Mouse (Mus musculus) heart, embryonic 13.5 days (tissue): Measurements from ENCODE around the gene Nos2. TPM values are rescaled to one million over a fixed set of nuclear protein-coding genes. Genes with fewer than 3 reads are reported as not detected.

ENCODE experiments used
- ATAC-seq: fragments of 200-750 bp; cut with Nextera tagmentation; 2 replicates; pipeline ENCODE4 v1.8.0; 2017; ENCODE audit warnings: moderate TSS enrichment; ENCODE audit not compliant: insufficient number of reproducible peaks, low FRiP score, low TSS enrichment; ENCODE audit errors: extremely low read depth
- H3K27ac ChIP-seq: fragments of 300-500 bp; sonication (generic); replicated peaks from 2 replicates; pipeline ENCODE4 v1.5.1; 2015; ENCODE audit warnings: moderate library complexity, mild to moderate bottlenecking, inconsistent platforms
- H3K27me3 ChIP-seq: fragments of 300-500 bp; sonication (generic); replicated peaks from 2 replicates; pipeline ENCODE4 v1.6.1; 2015; ENCODE audit warnings: mild to moderate bottlenecking, inconsistent platforms
- H3K36me3 ChIP-seq: fragments of 300-500 bp; sonication (generic); 2 replicates; pipeline ENCODE4 v1.6.1; 2015; ENCODE audit warnings: mild to moderate bottlenecking, inconsistent platforms
- H3K4me1 ChIP-seq: fragments of 300-500 bp; sonication (generic); 2 replicates; pipeline ENCODE4 v1.6.1; 2015; ENCODE audit warnings: inconsistent platforms
- H3K4me2 ChIP-seq: fragments of 300-500 bp; sonication (generic); 2 replicates; pipeline ENCODE4 v1.6.1; 2015; ENCODE audit warnings: inconsistent platforms, mild to moderate bottlenecking, moderate library complexity
- H3K4me3 ChIP-seq: fragments of 300-500 bp; sonication (generic); 2 replicates; pipeline ENCODE4 v1.5.1; 2015; ENCODE audit warnings: moderate library complexity, mild to moderate bottlenecking, inconsistent platforms
- H3K9ac ChIP-seq: fragments of 300-500 bp; sonication (generic); 2 replicates; pipeline ENCODE4 v1.6.1; 2015; ENCODE audit warnings: inconsistent platforms, mild to moderate bottlenecking, moderate library complexity
- H3K9me3 ChIP-seq: fragments of 300-500 bp; sonication (generic); 2 replicates; pipeline ENCODE4 v1.6.1; 2016; ENCODE audit warnings: inconsistent platforms
- WGBS: fragments of 180-500 bp; shearing (Covaris S2); methylation state at CpG from one replicate; pipeline ENCODE4 v1.1.7; 2015; ENCODE audit warnings: mixed read lengths; 5-methylcytosine and 5-hydroxymethylcytosine counted together
- polyA plus RNA-seq: library from polyadenylated mRNA; unstranded; fragments of >200 nt; fragmentation: Nextera tagmentation; extraction: Ambion mirVana; gene quantifications from 2 replicates; pipeline ENCODE4 v1.2.1, GENCODE M21; 2015

Nos2 gene
- polyA plus RNA-seq, 1 experiment from 2014 or later, result 0.84 TPM

DNA sequence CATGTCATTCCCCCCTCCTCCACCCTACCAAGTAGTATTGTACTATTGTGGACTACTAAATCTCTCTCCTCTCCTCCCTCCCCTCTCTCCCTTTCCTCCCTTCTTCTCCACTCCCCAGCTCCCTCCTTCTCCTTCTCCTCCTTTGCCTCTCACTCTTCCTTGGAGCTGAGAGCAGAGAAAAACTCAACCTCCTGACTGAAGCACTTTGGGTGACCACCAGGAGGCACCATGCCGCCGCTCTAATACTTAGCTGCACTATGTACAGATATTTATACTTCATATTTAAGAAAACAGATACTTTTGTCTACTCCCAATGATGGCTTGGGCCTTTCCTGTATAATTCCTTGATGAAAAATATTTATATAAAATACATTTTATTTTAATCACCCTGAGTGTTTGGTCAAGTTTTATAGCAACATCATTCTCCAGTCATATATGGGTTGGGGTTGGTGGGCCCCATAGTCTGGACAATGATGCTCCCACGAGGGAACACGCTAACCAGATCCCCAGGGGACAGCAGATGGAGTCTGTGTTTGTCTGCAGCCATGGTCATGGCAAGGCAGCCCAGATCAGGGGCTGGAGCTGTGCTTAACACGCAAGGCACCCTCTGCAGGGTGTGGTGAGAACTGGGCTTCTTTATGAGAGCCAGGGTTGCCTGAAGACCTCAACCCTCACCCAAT, 39.4 kb downstream of the Nos2 start:
- WGBS, result 63% methylated on average over 5 of the region's 5 CpGs
- Histone ChIP-seq H3K27me3 (peaks cover 18% of the 10 kb centered on the region), H3K4me2 (no peak overlapping the region), H3K4me1 (peaks cover 5% of the 10 kb centered on the region), H3K9ac (no peak overlapping the region), H3K27ac (no peak overlapping the region), H3K4me3 (no peak overlapping the region), H3K9me3 (no peaks in the 10 kb centered on the region), H3K36me3 (no peaks in the 10 kb centered on the region)
- no peak for ATAC-seq

DNA sequence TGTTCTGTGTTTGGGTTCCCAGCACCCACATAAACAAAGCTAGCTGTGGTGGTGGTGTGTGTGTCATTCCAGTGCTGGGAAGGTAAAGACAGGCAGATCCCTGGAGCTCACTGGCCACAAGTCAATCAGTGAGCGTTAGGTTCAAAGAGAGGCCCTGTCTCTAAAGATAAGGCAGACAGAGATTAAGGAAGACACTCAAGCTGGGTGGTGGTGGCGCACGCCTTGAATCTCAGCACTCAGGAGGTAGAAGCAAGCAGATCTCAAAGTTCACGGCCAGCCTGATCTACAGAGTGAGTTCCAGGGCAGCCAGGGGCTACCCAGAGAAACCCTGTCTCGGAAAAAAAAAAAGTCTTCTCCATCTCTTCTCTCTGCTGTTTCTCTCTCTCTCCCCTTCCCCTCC, 40.6 kb downstream of the Nos2 start:
- peaks cover 5% of the 10 kb centered on the region for H3K4me1 ChIP-seq
- H3K9me3 ChIP-seq, result no peaks in the 10 kb centered on the region
- H3K4me3 ChIP-seq, result no peak overlapping the region
- no peak overlapping the region for H3K4me2 ChIP-seq
- no peaks in the 10 kb centered on the region for H3K36me3 ChIP-seq
- no peak overlapping the region for H3K9ac ChIP-seq
- ATAC-seq, result no peak
- 40% methylated on average over 5 of the region's 5 CpGs for WGBS
- H3K27me3 ChIP-seq, result peaks cover 15% of the 10 kb centered on the region
- H3K27ac ChIP-seq, result no peak overlapping the region

DNA sequence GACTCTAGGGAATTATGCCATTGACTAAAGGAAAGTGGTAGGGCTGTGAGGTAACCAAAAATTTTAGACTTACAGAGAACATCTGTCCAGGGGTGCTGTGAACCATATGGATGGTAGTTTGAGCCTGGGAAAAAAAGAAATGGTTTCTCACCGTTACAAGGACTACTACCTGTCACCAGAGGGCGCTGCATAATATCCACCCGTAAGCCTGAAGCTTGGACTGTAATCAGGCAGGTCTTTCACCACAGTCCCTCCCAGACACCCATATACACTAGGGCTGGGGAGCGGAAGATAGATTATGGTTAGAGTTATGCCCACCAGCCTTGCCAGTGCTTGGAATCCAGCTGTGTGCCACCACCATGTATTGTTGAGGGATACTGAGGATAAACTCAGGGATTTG, 46.8 kb downstream of the Nos2 start:
- 12% methylated on average over 4 of the region's 4 CpGs for WGBS
- Histone ChIP-seq H3K27ac (no peak overlapping the region), H3K36me3 (no peaks in the 10 kb centered on the region), H3K9me3 (no peaks in the 10 kb centered on the region), H3K9ac (no peak overlapping the region), H3K4me1 (peaks cover 5% of the 10 kb centered on the region), H3K27me3 (peaks cover 6% of the 10 kb centered on the region; the same call in 1 of the 2 replicates), H3K4me2 (no peak overlapping the region), H3K4me3 (no peak overlapping the region)
- no peak for ATAC-seq

DNA sequence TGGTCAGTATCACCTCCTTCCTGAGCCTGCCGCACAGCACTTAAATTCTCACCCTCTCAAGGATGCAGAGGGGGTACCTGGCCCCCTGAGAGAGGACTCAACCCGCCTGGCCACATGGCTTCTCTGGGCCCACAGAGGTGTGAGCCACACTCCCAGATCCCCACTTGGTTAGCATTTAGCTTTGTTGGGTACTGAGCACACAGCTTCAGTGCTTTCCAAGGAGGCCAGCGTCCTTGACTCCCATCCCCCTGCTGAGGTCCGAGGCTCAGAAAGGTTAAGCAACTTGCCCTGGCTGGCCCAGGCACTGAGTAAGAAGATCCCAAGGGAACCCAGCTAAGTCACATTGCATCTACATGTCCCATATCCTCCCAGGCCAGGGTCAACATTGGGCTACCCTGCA, 47.5 kb downstream of the Nos2 start:
- peaks cover 6% of the 10 kb centered on the region for H3K4me1 ChIP-seq
- H3K9me3 ChIP-seq, result no peaks in the 10 kb centered on the region
- ATAC-seq, result no peak
- H3K27ac ChIP-seq, result no peak overlapping the region
- no peak overlapping the region for H3K9ac ChIP-seq
- no peak overlapping the region for H3K4me3 ChIP-seq
- H3K27me3 ChIP-seq, result peaks cover 6% of the 10 kb centered on the region; the same call in 1 of the 2 replicates
- 59% methylated on average over 4 of the region's 4 CpGs for WGBS
- no peak overlapping the region for H3K4me2 ChIP-seq
- H3K36me3 ChIP-seq, result no peaks in the 10 kb centered on the region

DNA sequence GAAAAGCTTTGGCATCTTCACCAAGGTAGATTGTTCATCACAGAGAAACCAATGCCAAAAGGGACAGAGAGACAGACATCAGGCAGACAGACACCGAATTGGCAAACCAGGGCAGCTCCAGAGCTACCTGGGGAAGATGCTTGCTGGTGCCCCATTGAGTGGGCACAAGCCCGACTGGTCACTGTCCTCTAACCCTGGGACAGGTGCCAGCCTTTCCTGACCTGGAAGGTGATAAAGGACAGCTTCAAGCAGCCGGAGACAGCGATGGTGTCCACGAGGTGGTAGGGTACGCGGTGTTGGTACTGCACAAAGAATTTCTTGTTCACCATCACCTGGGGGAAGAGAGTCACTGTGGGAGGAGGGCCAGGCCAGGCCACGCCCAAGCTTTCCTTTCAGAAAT, 50.5 kb downstream of the Nos2 start:
- Histone ChIP-seq H3K4me1 (peaks cover 11% of the 10 kb centered on the region), H3K36me3 (peaks cover 4% of the 10 kb centered on the region; the same call in 1 of the 2 replicates), H3K9ac (no peak overlapping the region), H3K27ac (no peak overlapping the region), H3K9me3 (no peaks in the 10 kb centered on the region), H3K27me3 (peaks cover 6% of the 10 kb centered on the region; the same call in 1 of the 2 replicates), H3K4me2 (no peak overlapping the region), H3K4me3 (no peak overlapping the region)
- no peak for ATAC-seq
- WGBS, result 79% methylated on average over 8 of the region's 8 CpGs

DNA sequence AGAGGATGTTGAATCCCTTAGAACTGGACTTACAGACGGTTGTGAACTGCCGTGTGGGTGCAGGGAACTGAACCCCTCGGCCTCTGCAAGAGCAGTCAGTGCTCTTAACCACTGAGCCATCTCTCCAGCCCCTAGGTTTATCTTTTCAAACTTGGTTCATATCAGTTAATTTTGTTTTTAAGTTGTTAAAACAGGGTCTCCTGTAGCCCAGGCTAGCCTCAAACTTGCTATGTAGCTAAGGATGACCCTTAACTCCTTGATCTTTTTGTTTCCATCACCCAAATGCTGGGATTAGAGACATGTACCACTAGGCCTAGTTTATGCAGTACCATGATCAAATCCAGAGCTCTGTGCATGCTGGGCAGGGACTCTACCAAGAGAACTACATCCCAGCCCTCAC, 51.2 kb downstream of the Nos2 start:
- no peak overlapping the region for H3K9ac ChIP-seq
- H3K4me2 ChIP-seq, result no peak overlapping the region
- ATAC-seq, result no peak
- H3K9me3 ChIP-seq, result no peaks in the 10 kb centered on the region
- 86% methylated on average over 3 of the region's 3 CpGs for WGBS
- peaks cover 1% of the 10 kb centered on the region; the same call in 1 of the 2 replicates for H3K27me3 ChIP-seq
- peaks cover 11% of the 10 kb centered on the region for H3K4me1 ChIP-seq
- peaks cover 4% of the 10 kb centered on the region; the same call in 1 of the 2 replicates for H3K36me3 ChIP-seq
- H3K27ac ChIP-seq, result no peak overlapping the region
- H3K4me3 ChIP-seq, result no peak overlapping the region

DNA sequence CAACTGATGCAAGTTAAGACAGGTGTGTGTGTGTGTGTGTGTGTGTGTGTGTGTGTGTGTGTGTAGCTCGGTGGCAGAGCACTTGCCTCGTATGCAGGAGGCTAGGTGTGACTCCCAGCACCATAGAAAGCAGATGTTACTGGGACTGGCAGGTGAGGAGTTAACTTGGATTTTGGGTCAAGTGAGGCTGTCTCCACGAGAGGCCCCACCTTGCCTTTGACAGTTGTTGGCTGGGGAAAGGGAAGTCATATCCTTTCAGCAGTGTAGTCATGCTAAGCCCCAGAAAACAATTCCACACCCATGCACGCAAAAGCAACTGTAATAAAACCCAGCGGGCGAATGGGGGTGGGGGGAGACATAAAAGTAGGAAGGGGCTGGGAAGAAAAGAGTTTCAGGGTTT, 51.7 kb downstream of the Nos2 start:
- no peak overlapping the region for H3K9ac ChIP-seq
- WGBS, result 54% methylated on average over 6 of the region's 6 CpGs
- H3K4me3 ChIP-seq, result no peak overlapping the region
- H3K36me3 ChIP-seq, result peaks cover 4% of the 10 kb centered on the region; the same call in 1 of the 2 replicates
- H3K27me3 ChIP-seq, result no peaks in the 10 kb centered on the region
- no peaks in the 10 kb centered on the region for H3K9me3 ChIP-seq
- H3K4me2 ChIP-seq, result no peak overlapping the region
- H3K4me1 ChIP-seq, result peaks cover 11% of the 10 kb centered on the region
- no peak overlapping the region for H3K27ac ChIP-seq
- ATAC-seq, result no peak

DNA sequence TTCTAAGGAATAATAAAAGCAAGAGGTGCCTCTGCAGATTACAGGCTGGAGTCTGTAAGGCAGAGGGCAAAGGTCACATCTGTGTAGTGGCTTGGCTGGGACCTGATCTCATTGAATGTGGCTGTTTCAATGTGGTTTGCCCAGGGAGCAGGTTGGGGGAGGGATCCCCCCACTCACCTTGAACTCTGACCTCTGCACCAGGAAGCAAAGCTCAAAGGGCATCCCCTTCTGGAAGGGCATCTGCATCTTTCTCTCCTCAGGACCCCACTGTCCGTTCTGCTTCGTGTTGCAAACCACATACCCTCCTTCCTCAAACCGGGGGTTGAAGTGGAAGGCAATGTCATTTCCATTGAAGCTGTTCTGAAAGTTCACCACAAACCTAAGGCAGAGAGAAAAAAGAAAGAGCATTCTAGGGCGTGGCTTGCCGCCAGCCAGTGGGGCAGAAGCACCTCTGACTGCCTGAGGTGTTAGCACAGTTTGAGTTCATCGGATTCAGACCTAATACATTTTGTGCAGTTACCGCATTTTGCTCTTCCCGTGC, 52.3 kb downstream of the Nos2 start:
- Histone ChIP-seq H3K9ac (no peak overlapping the region), H3K4me1 (peaks cover 11% of the 10 kb centered on the region), H3K4me2 (peak overlapping the region; percentile 24; the same call in 1 of the 2 replicates), H3K4me3 (no peak overlapping the region), H3K9me3 (no peaks in the 10 kb centered on the region), H3K27me3 (no peaks in the 10 kb centered on the region), H3K27ac (no peak overlapping the region), H3K36me3 (peaks cover 4% of the 10 kb centered on the region; the same call in 1 of the 2 replicates)
- WGBS, result 66% methylated on average over 8 of the region's 8 CpGs
- no peak for ATAC-seq

DNA sequence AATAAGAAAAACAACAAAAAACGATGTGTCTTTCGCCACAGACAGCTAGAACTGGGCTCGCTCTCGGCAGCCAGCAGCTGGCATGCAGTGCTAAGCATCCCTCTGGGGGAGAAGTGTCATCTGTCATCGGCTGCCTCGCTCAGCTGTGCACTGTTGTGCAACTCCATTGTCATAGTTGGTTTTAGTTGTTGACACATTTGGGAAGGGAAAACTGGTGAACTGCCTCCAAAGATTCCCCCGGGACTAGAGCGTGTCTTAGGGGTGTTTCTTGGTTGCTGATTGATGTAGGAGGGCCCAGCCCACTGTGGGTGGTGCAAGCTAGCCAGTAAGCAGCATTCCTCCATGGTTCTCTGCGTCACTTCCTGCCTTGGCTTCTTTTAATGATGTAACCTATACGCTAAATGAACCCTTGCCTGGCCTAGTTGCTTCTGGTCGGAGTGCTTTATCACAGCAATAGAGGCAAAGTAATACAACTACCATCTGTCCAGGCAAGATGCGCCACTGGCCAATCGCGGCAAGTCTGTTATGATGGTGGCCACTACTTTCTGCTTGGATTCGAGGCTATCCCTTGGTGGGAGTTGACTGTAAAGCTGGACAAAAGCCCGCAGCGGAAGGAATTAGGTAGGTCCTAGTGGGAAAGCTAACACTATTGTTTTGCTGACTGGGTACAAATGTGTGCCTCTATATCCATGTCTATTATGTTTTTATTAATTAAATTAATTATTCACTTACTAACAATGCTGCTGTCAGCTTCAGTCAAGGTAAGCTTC, 53.0 kb downstream of the Nos2 start:
- Histone ChIP-seq H3K27ac (no peak overlapping the region), H3K4me2 (peak overlapping the region; percentile 24; the same call in 1 of the 2 replicates)
- ATAC-seq, result no peak

DNA sequence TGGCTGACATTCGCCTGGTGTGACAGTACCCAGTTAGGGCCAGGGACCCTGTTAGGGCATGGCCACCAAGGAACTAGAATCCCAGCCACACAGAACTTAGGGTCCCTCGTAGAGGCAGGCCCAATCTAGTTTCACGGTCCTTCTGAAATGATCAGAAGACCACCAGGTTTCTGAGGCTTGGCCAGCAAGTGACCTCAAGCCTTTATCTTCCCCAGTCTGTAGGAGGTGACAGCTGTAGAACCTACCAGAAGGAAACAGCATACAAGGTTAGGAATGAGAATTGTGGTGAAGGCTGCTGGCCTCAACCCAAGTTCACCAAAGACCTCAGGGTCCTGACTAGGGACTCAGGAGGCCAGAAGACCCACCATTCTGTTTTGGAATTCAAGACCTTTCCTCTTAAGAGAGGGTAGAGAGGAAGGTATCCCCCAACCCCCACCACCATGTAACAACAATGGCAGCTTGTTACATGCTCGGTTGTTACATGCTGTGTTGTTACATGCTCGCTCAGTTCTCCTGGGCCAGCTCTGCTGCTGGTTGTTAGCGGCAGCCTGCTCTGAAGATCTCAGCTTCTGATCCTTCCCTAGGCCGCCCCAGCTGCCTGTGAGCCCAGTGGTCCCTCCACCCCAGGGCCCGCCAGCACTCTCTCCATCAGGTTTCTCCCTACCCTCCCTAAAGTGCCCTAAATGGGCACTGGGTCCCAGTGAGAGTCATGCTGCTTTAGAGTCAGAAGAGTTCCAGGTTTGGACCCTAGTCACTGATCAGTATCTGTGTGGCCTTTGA, 56.3 kb downstream of the Nos2 start:
- H3K36me3 ChIP-seq, result peaks cover 4% of the 10 kb centered on the region; the same call in 1 of the 2 replicates
- 71% methylated on average over 8 of the region's 8 CpGs for WGBS
- no peaks in the 10 kb centered on the region for H3K9me3 ChIP-seq
- H3K4me1 ChIP-seq, result peaks cover 11% of the 10 kb centered on the region
- ATAC-seq, result no peak
- no peak overlapping the region for H3K4me3 ChIP-seq
- no peaks in the 10 kb centered on the region for H3K27me3 ChIP-seq
- H3K27ac ChIP-seq, result no peak overlapping the region
- H3K9ac ChIP-seq, result no peak overlapping the region
- no peak overlapping the region for H3K4me2 ChIP-seq

More for the DNA sequence above, 53.0 kb downstream of the Nos2 start:
- Histone ChIP-seq H3K27me3 (no peaks in the 10 kb centered on the region), H3K4me3 (peak overlapping the region; percentile 13; the same call in 1 of the 2 replicates), H3K36me3 (peaks cover 4% of the 10 kb centered on the region; the same call in 1 of the 2 replicates), H3K9ac (no peak overlapping the region), H3K9me3 (no peaks in the 10 kb centered on the region), H3K4me1 (peaks cover 11% of the 10 kb centered on the region)
- WGBS, result 62% methylated on average over 17 of the region's 17 CpGs
